Mouse (Mus musculus): Measurements from ENCODE around the gene Disp2.

The Disp2 gene

GRCm38 (mm10) chr2:118841774-118842173 lies 62.3 kb downstream of the Disp2 start:
- DNase-seq (ENCODE audit: extremely low spot score), result no peak

GRCm38 (mm10) chr2:118844427-118844826 lies 64.9 kb downstream of the Disp2 start:
- no peak for DNase-seq (ENCODE audit: extremely low spot score)

GRCm38 (mm10) chr2:118846246-118846645 lies 66.7 kb downstream of the Disp2 start:
- no peak for DNase-seq (ENCODE audit: extremely low spot score)

- DNase-seq (ENCODE audit: extremely low spot score), result peak; percentile 38
Measured at GRCm38 (mm10) chr2:118851756-118852155, 72.2 kb downstream of the Disp2 start.
